Mouse (Mus musculus) spleen, adult 10 weeks (tissue): Measurements from ENCODE around the gene Slc18a3. TPM values are rescaled to one million over a fixed set of nuclear protein-coding genes. Genes with fewer than 3 reads are reported as not detected.

Experiments
- polyA plus RNA-seq: library from polyadenylated mRNA; stranded (reverse); fragments of 350-450 nt; fragmentation: Illumina TruSeq; extraction: RNeasy Lipid Tissue Mini Kit (QIAGEN cat#74804); gene quantifications from one replicate; pipeline ENCODE4 v1.2.3, GENCODE M21; 2015; ENCODE audit warnings: low replicate concordance; ENCODE audit not compliant: insufficient read depth

Slc18a3 gene
- polyA plus RNA-seq: not detected

DNA sequence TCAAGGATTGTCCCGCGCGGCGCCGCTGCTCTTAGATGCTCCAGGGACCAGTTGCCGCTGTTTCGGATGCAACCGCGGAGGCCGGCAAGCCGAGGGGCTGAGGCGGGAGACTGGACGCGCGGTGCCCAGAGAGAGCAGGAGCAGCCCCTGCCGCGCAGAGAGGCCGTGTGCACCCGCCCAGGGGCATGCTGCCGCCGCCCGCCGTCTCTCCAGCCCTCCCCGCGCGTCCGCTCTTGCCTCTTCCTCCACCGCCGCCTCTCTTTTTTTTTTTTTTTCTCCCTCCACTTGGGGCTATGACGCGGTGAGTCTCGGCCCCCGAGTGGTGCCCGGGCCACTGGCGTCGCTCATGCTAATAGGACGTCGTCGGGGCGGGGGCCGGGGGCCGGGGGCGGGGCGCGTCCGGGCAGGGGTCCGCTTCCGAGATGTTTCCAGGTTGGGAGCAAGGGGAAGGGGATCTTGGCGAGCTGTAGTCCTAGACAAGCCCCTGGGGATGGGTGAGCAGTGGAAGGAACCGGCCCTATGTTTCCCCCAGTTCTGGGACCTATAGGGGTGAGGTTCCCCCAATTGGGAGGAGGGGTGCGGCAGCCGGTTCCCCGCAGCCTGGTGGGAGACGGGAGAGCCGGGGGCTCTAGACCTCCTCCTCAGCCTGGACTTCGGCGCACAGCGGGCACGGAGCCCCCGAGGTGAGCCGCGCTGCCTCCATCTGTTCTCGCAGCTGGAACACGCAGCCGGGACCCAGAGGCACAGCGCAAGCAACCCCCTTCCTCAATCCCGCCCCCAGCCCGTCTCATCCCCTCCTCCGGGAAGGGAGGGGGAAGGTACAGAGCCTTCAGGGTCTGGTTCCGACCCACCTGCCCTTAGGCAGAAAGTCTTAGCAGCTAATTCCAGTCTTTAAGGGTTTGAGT, at the start of gene Slc18a3:
Slc18a3 (minus strand) TSS at position 250 of the 905 bp plus-strand sequence.

DNA sequence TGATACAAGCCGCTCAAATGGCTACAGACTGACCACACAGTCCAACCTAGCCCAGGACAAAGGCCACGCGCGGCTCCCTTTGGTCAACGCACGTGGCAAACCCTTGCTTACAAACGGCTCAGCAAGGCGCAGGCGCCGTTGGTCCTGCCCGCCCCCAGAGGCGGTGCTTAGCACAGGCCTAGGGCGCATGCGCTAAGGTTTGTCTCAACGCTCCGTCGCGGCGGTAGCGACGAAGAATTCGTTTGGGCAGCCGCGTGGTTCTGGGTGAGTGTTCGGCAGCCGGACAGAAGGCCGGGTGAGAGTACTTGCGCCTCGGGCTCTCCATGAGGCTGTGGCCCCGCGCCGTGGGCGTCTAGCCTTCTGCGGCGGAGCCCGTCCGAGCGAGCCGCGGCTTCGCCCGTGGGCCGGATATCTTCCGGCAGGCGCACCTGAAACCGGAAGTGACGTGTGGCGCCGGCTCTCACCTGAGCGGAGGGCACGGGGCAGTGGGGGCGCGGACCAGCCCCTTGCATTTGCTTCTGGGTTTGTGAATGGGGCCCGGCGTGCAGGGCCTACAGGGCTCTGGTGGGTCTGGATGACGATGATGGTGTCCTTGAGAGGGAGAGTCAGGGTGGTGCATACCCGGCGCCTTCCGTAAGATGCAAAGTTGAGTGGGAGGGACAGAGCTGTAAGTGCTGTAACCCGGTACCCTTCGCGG, 48.8 kb upstream of the Slc18a3 start, which contains the start of gene Ercc6:
Ercc6 (plus strand) TSS at position 186 of the 697 bp plus-strand sequence.

DNA sequence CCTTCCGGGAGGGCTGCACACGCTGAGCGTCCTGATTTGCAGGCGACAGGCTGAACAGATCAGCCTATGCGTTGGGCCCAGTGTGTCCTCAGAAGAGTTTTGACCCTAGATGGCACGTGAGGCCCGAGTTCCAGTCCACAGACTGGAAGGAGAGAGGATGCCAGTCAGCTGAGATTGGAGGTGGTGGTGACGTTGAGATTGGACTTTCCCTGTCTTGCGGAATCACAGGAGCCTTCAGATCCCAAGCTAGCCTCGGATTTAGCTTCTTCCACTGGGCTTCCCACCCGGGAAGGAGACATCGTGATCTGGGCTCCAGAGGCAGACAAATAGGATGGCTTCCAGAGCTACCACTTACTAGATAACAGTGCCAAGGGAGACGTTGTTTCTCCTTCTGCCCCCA, 1.2 kb upstream of the Slc18a3 start, which contains the start of gene Chat:
Chat (minus strand) TSS at position 101 of the 400 bp plus-strand sequence.

Other genes starting within 250 kb of the Slc18a3 start
- 0.26 TPM for gene Ogdhl, start 142.8 kb downstream of the Slc18a3 start, polyA plus RNA-seq
- not detected for gene 1700024G13Rik, start 76.5 kb downstream of the Slc18a3 start, polyA plus RNA-seq
- gene Chat, start 1.1 kb upstream of the Slc18a3 start, polyA plus RNA-seq: not detected
- 32.3 TPM for gene Ercc6, start 48.7 kb upstream of the Slc18a3 start, polyA plus RNA-seq
- not detected for gene Prrxl1, start 134.6 kb upstream of the Slc18a3 start, polyA plus RNA-seq
- gene 3425401B19Rik, start 220.4 kb upstream of the Slc18a3 start, polyA plus RNA-seq: 0.25 TPM